Mouse (Mus musculus) myocyte (in vitro differentiated cells): Measurements from ENCODE around the gene Reps2.

Source experiments
- E2F4 ChIP-seq: IDR thresholded peaks from one replicate; pipeline ENCODE4 v1.6.1; 2011; ENCODE audit warnings: mild to moderate bottlenecking, control low read depth, moderate library complexity; ENCODE audit not compliant: insufficient read depth
- MAX ChIP-seq: IDR thresholded peaks from one replicate; pipeline ENCODE4 v1.6.1; 2011; ENCODE audit warnings: low read depth, mild to moderate bottlenecking, control low read depth
- POLR2A ChIP-seq: IDR thresholded peaks from one replicate; pipeline ENCODE4 v1.6.1; 2011; ENCODE audit warnings: low read depth, mild to moderate bottlenecking, control low read depth, moderate library complexity; ENCODE audit not compliant: insufficient read length
- POLR2AphosphoS2 ChIP-seq: IDR thresholded peaks from one replicate; pipeline ENCODE4 v1.6.1; 2011; ENCODE audit warnings: low read depth, control low read depth; ENCODE audit not compliant: insufficient read length
- REST ChIP-seq: IDR thresholded peaks from one replicate; pipeline ENCODE4 v1.6.1; 2011; ENCODE audit warnings: mild to moderate bottlenecking, control low read depth, moderate library complexity; ENCODE audit not compliant: insufficient read depth, insufficient read length
- TCF12 ChIP-seq: IDR thresholded peaks from one replicate; pipeline ENCODE4 v1.6.1; 2011; ENCODE audit warnings: mild to moderate bottlenecking, control low read depth; ENCODE audit not compliant: poor library complexity, insufficient read depth, severe bottlenecking

GRCm38 (mm10) chrX:162651125-162651524, 7.7 kb upstream of the Reps2 start:
- no peak for TF ChIP-seq E2F4
- TF ChIP-seq REST = no peak
- TF ChIP-seq POLR2A = no peak
- no peak for TF ChIP-seq POLR2AphosphoS2
- TF ChIP-seq MAX = no peak
- TF ChIP-seq TCF12 = no peak
